Mouse (Mus musculus): Measurements from ENCODE around the gene Dennd1b. TPM values are rescaled to one million over a fixed set of nuclear protein-coding genes. Genes with fewer than 3 reads are reported as not detected.

Gene Dennd1b
- polyA plus RNA-seq, 1 experiment from 2014 or later = 16.8 TPM

DNA sequence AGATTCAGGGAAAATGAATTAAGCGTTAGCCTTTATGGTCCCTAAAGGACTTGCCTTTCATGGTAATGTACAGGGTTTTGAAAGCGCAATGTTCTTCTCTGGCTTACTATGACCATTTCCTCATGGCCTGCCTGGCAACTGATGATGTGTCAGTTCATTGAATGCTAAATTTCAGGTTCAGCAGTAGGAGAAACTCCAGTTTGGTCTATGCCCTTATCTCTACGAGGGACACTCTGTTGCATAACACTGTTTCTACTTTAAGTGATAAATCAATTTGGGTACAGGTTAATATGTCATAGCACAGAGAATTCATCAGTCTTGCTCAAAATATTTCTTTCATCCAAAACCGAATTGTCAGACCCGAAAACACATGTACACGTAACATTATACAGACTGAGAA, 133.1 kb downstream of the Dennd1b start:
- no peaks in the 10 kb centered on the region for H3K4me1 ChIP-seq (ENCODE audit: control insufficient read depth in 2 of 2, insufficient read depth in 2 of 2, low read length in 2 of 2)
- H3K36me3 ChIP-seq (ENCODE audit: control insufficient read depth, insufficient read depth, low read length) = 0 out of 2 replicates have a peak, but pooled peaks cover 6% of the 10 kb centered on the region
- no peaks in the 10 kb centered on the region for H3K9me3 ChIP-seq (ENCODE audit: control insufficient read depth, low read length)
- no peak overlapping the region for H3K4me3 ChIP-seq (ENCODE audit: control insufficient read depth in 1 of 2, insufficient read depth in 1 of 2, low read depth in 1 of 2, low read length in 2 of 2)
- WGBS = 91% methylated on average over 6 of the region's 6 CpGs
- H3K27ac ChIP-seq (replicated peaks in 1 of 2; ENCODE audit: control insufficient read depth in 1 of 2, insufficient read depth in 1 of 2, low read depth in 2 of 2, low read length in 2 of 2) = no peak overlapping the region
- H3K4me2 ChIP-seq (ENCODE audit: low read length) = no peak overlapping the region
- H3K9ac ChIP-seq (ENCODE audit: low read length) = no peak overlapping the region
- no peaks in the 10 kb centered on the region for H3K27me3 ChIP-seq (ENCODE audit: control insufficient read depth, insufficient read depth, low read length)
- no peak for ATAC-seq (ENCODE audit: insufficient number of reproducible peaks, insufficient read depth, low FRiP score, low read depth)

DNA sequence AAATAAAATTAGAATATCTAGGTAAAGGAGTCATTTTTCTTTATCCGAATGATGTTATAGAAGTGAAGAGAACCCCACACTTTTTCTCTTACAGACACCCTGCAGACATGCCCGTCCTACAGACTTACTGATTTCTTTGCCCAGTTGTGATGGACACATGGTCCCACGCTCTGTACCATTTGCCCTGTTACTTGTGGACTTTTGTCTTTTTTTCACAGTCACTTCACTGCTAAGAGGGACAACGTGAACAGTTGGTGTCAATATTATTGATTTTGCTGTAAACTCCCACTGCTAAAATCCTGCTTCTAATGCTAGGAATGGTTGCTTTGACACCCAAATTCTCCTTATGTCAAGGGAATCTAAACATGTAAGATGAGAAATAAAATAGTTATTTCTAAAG, 134.9 kb downstream of the Dennd1b start:
- Histone ChIP-seq H3K4me1 (ENCODE audit: control insufficient read depth in 2 of 2, insufficient read depth in 2 of 2, low read length in 2 of 2) (no peaks in the 10 kb centered on the region), H3K4me3 (ENCODE audit: control insufficient read depth in 1 of 2, insufficient read depth in 1 of 2, low read depth in 1 of 2, low read length in 2 of 2) (no peak overlapping the region), H3K4me2 (ENCODE audit: low read length) (no peak overlapping the region), H3K9ac (ENCODE audit: low read length) (no peak overlapping the region), H3K27me3 (ENCODE audit: control insufficient read depth, insufficient read depth, low read length) (no peaks in the 10 kb centered on the region), H3K9me3 (ENCODE audit: control insufficient read depth, low read length) (no peaks in the 10 kb centered on the region), H3K27ac (replicated peaks in 1 of 2; ENCODE audit: control insufficient read depth in 1 of 2, insufficient read depth in 1 of 2, low read depth in 2 of 2, low read length in 2 of 2) (no peak overlapping the region), H3K36me3 (ENCODE audit: control insufficient read depth, insufficient read depth, low read length) (peaks cover 18% of the 10 kb centered on the region)
- 86% methylated on average over 4 of the region's 4 CpGs for WGBS
- ATAC-seq (ENCODE audit: insufficient number of reproducible peaks, insufficient read depth, low FRiP score, low read depth) = no peak

DNA sequence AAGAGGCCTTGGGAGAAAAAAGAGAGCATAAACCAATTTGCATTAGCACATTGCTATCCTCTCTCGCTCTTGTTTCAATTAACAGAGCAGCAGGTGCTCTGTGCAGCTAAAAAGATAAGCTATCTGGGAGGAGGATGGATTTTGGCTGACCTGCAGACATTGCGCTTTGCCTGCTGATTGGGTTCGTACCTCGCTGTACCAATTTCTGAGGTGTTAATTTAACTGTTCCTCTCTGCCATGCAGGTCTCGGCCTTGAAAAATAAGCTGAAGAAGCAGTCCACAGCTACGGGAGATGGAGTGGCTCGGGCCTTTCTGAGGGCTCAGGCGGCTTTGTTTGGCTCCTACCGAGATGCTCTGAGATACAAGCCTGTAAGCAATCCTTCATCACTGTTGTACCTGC, 138.5 kb downstream of the Dennd1b start:
- 54% methylated on average over 9 of the region's 9 CpGs for WGBS
- Histone ChIP-seq H3K4me3 (ENCODE audit: control insufficient read depth in 1 of 2, insufficient read depth in 1 of 2, low read depth in 1 of 2, low read length in 2 of 2) (no peak overlapping the region), H3K9me3 (ENCODE audit: control insufficient read depth, low read length) (no peaks in the 10 kb centered on the region), H3K27ac (replicated peaks in 1 of 2; ENCODE audit: control insufficient read depth in 1 of 2, insufficient read depth in 1 of 2, low read depth in 2 of 2, low read length in 2 of 2) (no peak overlapping the region), H3K4me2 (ENCODE audit: low read length) (no peak overlapping the region), H3K4me1 (ENCODE audit: control insufficient read depth in 2 of 2, insufficient read depth in 2 of 2, low read length in 2 of 2) (no peaks in the 10 kb centered on the region), H3K9ac (ENCODE audit: low read length) (no peak overlapping the region), H3K36me3 (ENCODE audit: control insufficient read depth, insufficient read depth, low read length) (peaks cover 35% of the 10 kb centered on the region), H3K27me3 (ENCODE audit: control insufficient read depth, insufficient read depth, low read length) (no peaks in the 10 kb centered on the region)
- ATAC-seq (ENCODE audit: insufficient number of reproducible peaks, insufficient read depth, low FRiP score, low read depth) = no peak

GRCm38 (mm10) chr1:139108251-139108650, 145.0 kb downstream of the Dennd1b start:
- no peak for ATAC-seq (ENCODE audit: insufficient number of reproducible peaks, insufficient read depth, low FRiP score, low read depth)
- Histone ChIP-seq H3K27me3 (ENCODE audit: control insufficient read depth, insufficient read depth, low read length) (no peaks in the 10 kb centered on the region), H3K9me3 (ENCODE audit: control insufficient read depth, low read length) (no peaks in the 10 kb centered on the region), H3K4me1 (ENCODE audit: control insufficient read depth in 2 of 2, insufficient read depth in 2 of 2, low read length in 2 of 2) (peaks cover 2 to 7% of the 10 kb centered on the region in 2 experiments; a peak in 2 of 4 replicates), H3K27ac (replicated peaks in 1 of 2; ENCODE audit: control insufficient read depth in 1 of 2, insufficient read depth in 1 of 2, low read depth in 2 of 2, low read length in 2 of 2) (no peak overlapping the region), H3K4me3 (ENCODE audit: control insufficient read depth in 1 of 2, insufficient read depth in 1 of 2, low read depth in 1 of 2, low read length in 2 of 2) (no peak overlapping the region), H3K9ac (ENCODE audit: low read length) (no peak overlapping the region), H3K36me3 (ENCODE audit: control insufficient read depth, insufficient read depth, low read length) (peaks cover 34% of the 10 kb centered on the region), H3K4me2 (ENCODE audit: low read length) (no peak overlapping the region)
- WGBS = 85% methylated on average over 2 of the region's 2 CpGs

GRCm38 (mm10) chr1:139122626-139123025, 159.4 kb downstream of the Dennd1b start:
- Histone ChIP-seq H3K4me3 (ENCODE audit: control insufficient read depth in 1 of 2, insufficient read depth in 1 of 2, low read depth in 1 of 2, low read length in 2 of 2) (no peak overlapping the region), H3K27me3 (ENCODE audit: control insufficient read depth, insufficient read depth, low read length) (no peaks in the 10 kb centered on the region)
- WGBS = over 99% methylated on average over 8 of the region's 8 CpGs

DNA sequence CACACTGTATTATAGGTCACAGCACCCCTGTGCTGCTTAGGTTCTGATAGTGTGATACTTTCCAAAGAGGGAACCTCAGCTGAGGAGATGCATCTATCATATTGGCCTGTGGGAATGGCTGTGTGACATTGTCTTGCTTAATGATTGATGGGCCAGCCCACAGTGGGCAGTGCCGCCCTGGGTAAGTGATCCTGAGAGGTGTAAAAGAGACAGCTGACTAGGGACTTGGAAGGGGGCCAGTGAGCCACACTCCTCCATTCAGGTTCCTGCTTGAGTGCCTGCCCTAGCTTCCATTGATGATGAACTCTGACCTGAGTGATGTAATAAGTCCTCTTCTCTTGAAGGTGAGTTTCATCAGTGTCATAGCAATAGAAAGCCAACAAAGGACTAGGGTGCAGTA, 176.4 kb downstream of the Dennd1b start:
- Histone ChIP-seq H3K4me2 (ENCODE audit: low read length) (no peak overlapping the region), H3K4me3 (ENCODE audit: control insufficient read depth in 1 of 2, insufficient read depth in 1 of 2, low read depth in 1 of 2, low read length in 2 of 2) (no peak overlapping the region), H3K27me3 (ENCODE audit: control insufficient read depth, insufficient read depth, low read length) (no peaks in the 10 kb centered on the region), H3K4me1 (ENCODE audit: control insufficient read depth in 2 of 2, insufficient read depth in 2 of 2, low read length in 2 of 2) (no peaks in the 10 kb centered on the region), H3K27ac (replicated peaks in 1 of 2; ENCODE audit: control insufficient read depth in 1 of 2, insufficient read depth in 1 of 2, low read depth in 2 of 2, low read length in 2 of 2) (no peak overlapping the region), H3K36me3 (ENCODE audit: control insufficient read depth, insufficient read depth, low read length) (peaks cover 16% of the 10 kb centered on the region), H3K9me3 (ENCODE audit: control insufficient read depth, low read length) (no peaks in the 10 kb centered on the region), H3K9ac (ENCODE audit: low read length) (no peak overlapping the region)
- no peak for ATAC-seq (ENCODE audit: insufficient number of reproducible peaks, insufficient read depth, low FRiP score, low read depth)
- 61% methylated on average over 1 of the region's 1 CpGs for WGBS

More at GRCm38 (mm10) chr1:139122626-139123025, 159.4 kb downstream of the Dennd1b start:
- H3K9me3 ChIP-seq (ENCODE audit: control insufficient read depth, low read length) = no peaks in the 10 kb centered on the region
- H3K27ac ChIP-seq (replicated peaks in 1 of 2; ENCODE audit: control insufficient read depth in 1 of 2, insufficient read depth in 1 of 2, low read depth in 2 of 2, low read length in 2 of 2) = no peak overlapping the region
- H3K4me1 ChIP-seq (ENCODE audit: control insufficient read depth in 2 of 2, insufficient read depth in 2 of 2, low read length in 2 of 2) = no peaks in the 10 kb centered on the region
- ATAC-seq (ENCODE audit: insufficient number of reproducible peaks, insufficient read depth, low FRiP score, low read depth) = no peak
- no peaks in the 10 kb centered on the region for H3K36me3 ChIP-seq (ENCODE audit: control insufficient read depth, insufficient read depth, low read length)
- H3K4me2 ChIP-seq (ENCODE audit: low read length) = no peak overlapping the region
- no peak overlapping the region for H3K9ac ChIP-seq (ENCODE audit: low read length)

GRCm38 (mm10) chr1:139145516-139145915, 182.3 kb downstream of the Dennd1b start:
- H3K27me3 ChIP-seq (ENCODE audit: control insufficient read depth, insufficient read depth, low read length) = no peaks in the 10 kb centered on the region
- 58% methylated on average over 2 of the region's 2 CpGs for WGBS
- H3K4me3 ChIP-seq (ENCODE audit: control insufficient read depth in 1 of 2, insufficient read depth in 1 of 2, low read depth in 1 of 2, low read length in 2 of 2) = no peak overlapping the region

GRCm38 (mm10) chr1:139146306-139146705, 183.1 kb downstream of the Dennd1b start:
- WGBS = 92% methylated on average over 3 of the region's 3 CpGs

More at GRCm38 (mm10) chr1:139145516-139145915, 182.3 kb downstream of the Dennd1b start:
- Histone ChIP-seq H3K4me2 (ENCODE audit: low read length) (no peak overlapping the region), H3K27ac (replicated peaks in 1 of 2; ENCODE audit: control insufficient read depth in 1 of 2, insufficient read depth in 1 of 2, low read depth in 2 of 2, low read length in 2 of 2) (no peak overlapping the region), H3K4me1 (ENCODE audit: control insufficient read depth in 2 of 2, insufficient read depth in 2 of 2, low read length in 2 of 2) (peaks cover 2 to 7% of the 10 kb centered on the region in 2 experiments; a peak in 2 of 4 replicates), H3K9ac (ENCODE audit: low read length) (no peak overlapping the region), H3K36me3 (ENCODE audit: control insufficient read depth, insufficient read depth, low read length) (peaks cover 22% of the 10 kb centered on the region), H3K9me3 (ENCODE audit: control insufficient read depth, low read length) (no peaks in the 10 kb centered on the region)
- no peak for ATAC-seq (ENCODE audit: insufficient number of reproducible peaks, insufficient read depth, low FRiP score, low read depth)

More at GRCm38 (mm10) chr1:139146306-139146705, 183.1 kb downstream of the Dennd1b start:
- H3K27ac ChIP-seq (replicated peaks in 1 of 2; ENCODE audit: control insufficient read depth in 1 of 2, insufficient read depth in 1 of 2, low read depth in 2 of 2, low read length in 2 of 2) = no peak overlapping the region
- no peak overlapping the region for H3K4me3 ChIP-seq (ENCODE audit: control insufficient read depth in 1 of 2, insufficient read depth in 1 of 2, low read depth in 1 of 2, low read length in 2 of 2)
- H3K9me3 ChIP-seq (ENCODE audit: control insufficient read depth, low read length) = no peaks in the 10 kb centered on the region
- H3K36me3 ChIP-seq (ENCODE audit: control insufficient read depth, insufficient read depth, low read length) = peaks cover 18% of the 10 kb centered on the region
- no peak overlapping the region for H3K9ac ChIP-seq (ENCODE audit: low read length)
- no peak overlapping the region for H3K4me2 ChIP-seq (ENCODE audit: low read length)
- ATAC-seq (ENCODE audit: insufficient number of reproducible peaks, insufficient read depth, low FRiP score, low read depth) = no peak
- H3K4me1 ChIP-seq (ENCODE audit: control insufficient read depth in 2 of 2, insufficient read depth in 2 of 2, low read length in 2 of 2) = peaks cover 2 to 7% of the 10 kb centered on the region in 2 experiments; a peak in 2 of 4 replicates
- no peaks in the 10 kb centered on the region for H3K27me3 ChIP-seq (ENCODE audit: control insufficient read depth, insufficient read depth, low read length)

Data from heart, embryonic 14.5 days (tissue).